Mouse (Mus musculus): ENCODE data around the gene Herc6. TPM values are rescaled to one million over a fixed set of nuclear protein-coding genes. Genes with fewer than 3 reads are reported as not detected.

Herc6 gene
- total RNA-seq, 2 experiments from 2014 or later = 3.6 to 4.4 TPM

DNA sequence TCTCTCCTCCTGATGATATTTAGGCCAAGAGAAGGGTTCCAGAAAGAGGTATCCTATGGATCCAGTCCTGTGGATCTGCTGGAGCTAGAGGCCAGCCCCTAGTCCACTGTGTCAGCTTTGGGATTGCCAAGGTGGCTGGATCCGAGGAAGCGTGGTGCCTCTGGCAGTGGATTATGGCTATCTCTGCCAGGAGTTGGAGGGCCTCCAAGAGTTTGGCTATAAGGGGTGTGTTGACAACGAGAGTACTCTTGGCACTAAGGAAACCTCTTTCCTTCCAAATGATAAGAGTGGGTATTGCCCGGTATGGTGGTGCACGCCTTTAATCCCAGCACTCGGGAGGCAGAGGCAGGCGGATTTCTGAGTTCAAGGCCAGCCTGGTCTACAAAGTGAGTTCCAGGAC lies 15.3 kb upstream of the Herc6 start:
- intact Hi-C loops (cut with DNase I) = loop anchor here (5.0 to 10.0 kb wide), 2 partner anchors 78 to 641 kb away; partner anchors contain the start of genes Nt5c3 and Vmn1r4
- DNase-seq (ENCODE audit: extremely low spot score in 1 of 2, low spot score in 2 of 2) = no peak

DNA sequence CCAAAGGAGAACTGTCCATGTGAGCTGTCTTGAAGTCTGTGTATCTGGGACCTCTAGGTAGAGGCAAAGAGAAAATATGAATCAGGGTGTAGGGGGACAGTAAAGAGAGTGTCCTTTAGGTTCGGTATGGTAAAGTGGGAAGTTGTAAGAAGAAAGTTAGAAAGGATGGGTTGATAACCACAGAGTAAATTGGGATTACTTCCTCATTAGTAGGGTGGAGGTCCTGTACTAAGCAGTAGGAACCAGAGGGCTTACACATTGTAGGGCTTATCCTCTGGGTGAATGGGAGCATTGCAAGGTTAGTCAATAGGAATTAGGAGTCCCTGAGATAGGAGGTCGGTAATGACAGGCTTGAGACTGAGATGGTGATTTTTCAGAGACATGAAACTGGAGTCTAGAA lies 13.2 kb upstream of the Herc6 start:
- intact Hi-C loops (cut with DNase I) = loop anchor here (5.0 to 10.0 kb wide), 2 partner anchors 80 to 643 kb away; partner anchors contain the start of genes Nt5c3 and Vmn1r4
- no peak for DNase-seq (ENCODE audit: extremely low spot score in 1 of 2, low spot score in 2 of 2)

GRCm38 (mm10) chr6:57570170-57570974 lies 10.4 kb upstream of the Herc6 start:
- intact Hi-C loops (cut with DNase I) = loop anchor here (2.0 to 5.0 kb wide), 2 partner anchors 136 to 763 kb away; no protein-coding TSS in a partner anchor
- DNase-seq (ENCODE audit: extremely low spot score in 1 of 2, low spot score in 2 of 2) = peak; percentile 26 to 46

- DNase-seq (ENCODE audit: extremely low spot score in 1 of 2, low spot score in 2 of 2) = no peak
- intact Hi-C loops (cut with DNase I) = loop anchor here (2.0 to 5.0 kb wide), 2 partner anchors 137 to 764 kb away; no protein-coding TSS in a partner anchor
Measured at GRCm38 (mm10) chr6:57571587-57571986, 9.2 kb upstream of the Herc6 start.

DNA sequence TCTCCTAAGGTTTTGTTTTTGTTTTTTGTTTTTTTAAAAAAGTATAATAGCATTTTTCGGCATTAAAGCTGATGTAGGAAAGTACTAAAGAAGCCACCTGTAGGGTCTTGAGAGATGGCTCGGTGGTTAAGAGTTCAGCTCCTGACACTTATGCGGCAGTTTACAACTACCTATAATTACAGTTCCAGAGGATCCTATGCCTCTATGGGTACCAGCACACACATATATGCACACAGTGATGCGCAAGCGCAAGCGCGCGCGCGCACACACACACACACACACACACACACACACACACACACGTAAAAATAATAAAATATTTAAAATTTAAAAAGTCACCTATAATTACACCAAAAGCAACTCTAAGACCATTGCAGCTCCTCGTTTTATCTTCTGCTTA lies 795 bp downstream of the Herc6 start:
- DNase-seq (ENCODE audit: extremely low spot score in 1 of 2, low spot score in 2 of 2) = no peak
- intact Hi-C loops (cut with DNase I) = no loop called here

GRCm38 (mm10) chr6:57582356-57582755 lies 1.6 kb downstream of the Herc6 start:
- intact Hi-C loops (cut with DNase I) = no loop called here
- DNase-seq (ENCODE audit: extremely low spot score in 1 of 2, low spot score in 2 of 2) = no peak

GRCm38 (mm10) chr6:57605546-57606307 lies 24.9 kb downstream of the Herc6 start:
- DNase-seq (ENCODE audit: extremely low spot score in 1 of 2, low spot score in 2 of 2) = peak; percentile 36 to 45
- intact Hi-C loops (cut with DNase I) = no loop called here

DNA sequence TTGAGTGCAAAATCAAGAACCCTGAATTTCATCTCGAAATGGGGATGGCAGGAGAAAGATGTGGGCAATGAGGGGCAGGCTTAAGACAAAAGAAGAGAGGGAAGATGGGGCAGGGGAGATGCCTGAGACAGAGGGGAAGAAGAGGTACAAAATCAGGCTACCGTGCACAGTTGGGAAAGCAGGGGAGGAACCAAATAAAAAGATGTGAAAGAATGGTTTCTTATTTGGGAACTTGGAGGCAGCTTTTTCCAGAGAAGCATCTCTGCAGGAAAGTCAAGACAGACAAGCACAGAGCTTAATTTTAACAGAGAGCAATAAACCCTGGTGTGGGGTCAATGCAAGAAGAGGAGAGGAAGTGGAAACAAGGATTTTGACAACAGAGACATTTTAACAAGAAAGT lies 27.2 kb downstream of the Herc6 start:
- no peak for DNase-seq (ENCODE audit: extremely low spot score in 1 of 2, low spot score in 2 of 2)
- intact Hi-C loops (cut with DNase I) = no loop called here

DNA sequence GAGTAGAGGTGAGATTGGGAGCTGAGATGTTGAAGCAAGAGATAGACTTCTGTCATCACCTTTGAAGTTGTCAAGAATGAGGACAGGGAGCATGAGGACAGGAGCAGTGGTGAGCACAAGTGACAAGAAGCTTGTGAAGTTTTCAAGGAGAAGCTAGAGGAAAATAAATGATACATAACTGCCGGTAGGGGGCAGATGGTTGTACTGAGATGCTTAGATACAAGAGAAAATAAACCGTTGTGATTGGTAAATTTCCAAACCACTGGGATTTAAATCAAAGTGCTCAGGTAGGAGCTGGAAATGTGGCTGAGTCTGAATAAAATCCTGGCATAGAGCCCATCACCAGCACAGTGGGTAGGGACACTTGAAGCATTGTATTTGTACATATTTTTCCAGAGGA lies 28.8 kb downstream of the Herc6 start:
- no peak for DNase-seq (ENCODE audit: extremely low spot score in 1 of 2, low spot score in 2 of 2)
- intact Hi-C loops (cut with DNase I) = no loop called here

DNA sequence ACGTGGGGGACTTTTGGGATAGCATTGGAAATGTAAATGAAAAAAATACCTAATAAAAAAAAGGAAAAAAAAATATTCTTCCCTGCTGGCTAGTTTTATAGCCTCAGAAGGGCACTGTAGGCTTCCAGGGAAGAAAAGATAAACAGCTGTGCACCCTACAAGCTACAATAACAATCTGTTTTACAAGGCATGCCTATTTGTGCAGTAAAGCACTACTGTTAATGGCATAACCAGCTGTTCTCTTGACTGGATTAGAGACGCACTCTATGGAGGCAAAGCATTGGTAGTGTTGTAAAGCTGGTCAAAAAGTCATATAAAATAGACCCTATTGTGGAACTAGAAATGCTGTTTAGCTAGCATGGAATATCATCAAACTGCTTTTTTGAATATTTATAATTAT lies 35.0 kb downstream of the Herc6 start:
- intact Hi-C loops (cut with DNase I) = no loop called here
- no peak for DNase-seq (ENCODE audit: extremely low spot score in 1 of 2, low spot score in 2 of 2)

GRCm38 (mm10) chr6:57639531-57639930 lies 58.7 kb downstream of the Herc6 start:
- intact Hi-C loops (cut with DNase I) = no loop called here
- DNase-seq (ENCODE audit: extremely low spot score in 1 of 2, low spot score in 2 of 2) = no peak

- peak; percentile 52 to 69 for DNase-seq (ENCODE audit: extremely low spot score in 1 of 2, low spot score in 2 of 2)
- intact Hi-C loops (cut with DNase I) = no loop called here
Measured at GRCm38 (mm10) chr6:57641789-57642188, 61.0 kb downstream of the Herc6 start.

- intact Hi-C loops (cut with DNase I) = no loop called here
Measured at GRCm38 (mm10) chr6:57647256-57647655, 66.5 kb downstream of the Herc6 start.

DNA sequence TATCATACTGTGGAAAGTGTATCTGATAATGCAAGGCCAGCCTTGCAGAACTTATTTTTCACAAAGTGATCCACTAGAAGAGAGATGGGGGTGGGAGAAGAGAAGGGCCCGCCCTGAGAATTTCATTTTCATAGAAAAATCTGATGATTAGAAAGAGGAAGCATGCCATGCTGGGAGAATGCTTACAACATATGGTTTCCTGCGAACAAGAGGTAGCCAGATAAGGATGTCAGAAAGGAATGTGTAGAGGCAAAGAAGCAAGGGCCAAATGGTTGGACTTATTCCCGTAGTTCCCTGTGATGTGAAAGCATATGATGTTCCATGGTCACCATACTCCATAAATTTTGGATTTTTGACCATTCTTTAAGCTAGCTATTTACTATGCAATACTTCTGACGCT lies 80.5 kb downstream of the Herc6 start:
- intact Hi-C loops (cut with DNase I) = no loop called here
- no peak for DNase-seq (ENCODE audit: extremely low spot score in 1 of 2, low spot score in 2 of 2)

More at GRCm38 (mm10) chr6:57647256-57647655, 66.5 kb downstream of the Herc6 start:
- DNase-seq (ENCODE audit: extremely low spot score in 1 of 2, low spot score in 2 of 2) = no peak

DNA sequence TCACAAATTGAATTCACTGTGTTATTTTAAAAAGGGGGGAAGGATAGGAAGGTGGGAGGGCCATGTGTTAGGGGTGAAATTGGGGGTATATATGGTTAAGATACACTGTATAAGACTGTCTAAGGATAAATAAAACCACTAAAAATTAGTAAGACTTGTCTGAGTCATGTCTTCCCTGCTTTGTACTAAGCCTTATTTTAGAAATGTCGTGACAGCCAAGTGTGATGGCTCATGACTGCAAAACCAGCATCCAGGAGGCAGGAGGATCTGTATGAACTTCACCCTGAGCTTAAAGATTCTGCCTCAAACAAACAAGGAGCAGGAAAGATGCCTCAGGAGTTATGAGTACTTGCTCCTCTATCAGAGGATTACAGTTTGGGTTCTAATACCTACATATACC lies 103.4 kb downstream of the Herc6 start:
- intact Hi-C loops (cut with DNase I) = no loop called here
- DNase-seq (ENCODE audit: extremely low spot score in 1 of 2, low spot score in 2 of 2) = no peak

GRCm38 (mm10) chr6:57691467-57692261 lies 110.9 kb downstream of the Herc6 start, which contains the start of gene Pyurf:
TSS of gene Pyurf (minus strand) at chr6:57692078.
- intact Hi-C loops (cut with DNase I) = no loop called here
- DNase-seq (ENCODE audit: extremely low spot score in 1 of 2, low spot score in 2 of 2) = peak; percentile 79 to 92

GRCm38 (mm10) chr6:57693116-57693515 lies 112.3 kb downstream of the Herc6 start:
- intact Hi-C loops (cut with DNase I) = no loop called here
- no peak for DNase-seq (ENCODE audit: extremely low spot score in 1 of 2, low spot score in 2 of 2)

- intact Hi-C loops (cut with DNase I) = loop anchor here (10.0 kb wide), 1 partner anchor 167 kb away; the partner anchor contains the start of gene Ppm1k
- DNase-seq (ENCODE audit: extremely low spot score in 1 of 2, low spot score in 2 of 2) = no peak
Measured at GRCm38 (mm10) chr6:57701686-57702085, 120.9 kb downstream of the Herc6 start.

- intact Hi-C loops (cut with DNase I) = loop anchor here (10.0 kb wide), 1 partner anchor 168 kb away; the partner anchor contains the start of gene Ppm1k
- peak; percentile 51 to 63 for DNase-seq (ENCODE audit: extremely low spot score in 1 of 2, low spot score in 2 of 2)
Measured at GRCm38 (mm10) chr6:57702376-57702742, 121.6 kb downstream of the Herc6 start, which contains the start of gene Lancl2. TSS of gene Lancl2 (plus strand) at chr6:57702540.
